10 mouse cellular contexts compared by ENCODE assay signal in genomic region chr4:116799901-116800300, GRCm38 (mm10). TPM values are rescaled to one million over a fixed set of nuclear protein-coding genes. Genes with fewer than 3 reads are reported as not detected.
DNase-seq lines count a peak whose midpoint lies in the region; ATAC-seq lines count a peak whose summit lies in the region.
"Had no signal": no experiment of that assay in that cellular context is flagged by ENCODE, and none has a peak within 500 bp of the region (broad histone marks: within the 10 kb centered on the region; RNA-seq: fewer than 3 reads in every experiment).

No protein-coding gene starts in this region.

- H3K4me1 ChIP-seq in forebrain, embryonic 14.5 days (ENCODE audit: control insufficient read depth, insufficient read depth, low read length) = no peaks in the 10 kb centered on the region
- H3K4me1 ChIP-seq in forebrain, embryonic 13.5 days = no peaks in the 10 kb centered on the region
- no peaks in the 10 kb centered on the region for H3K4me1 ChIP-seq in midbrain, embryonic 14.5 days (ENCODE audit: control insufficient read depth, insufficient read depth, low read length)
- no peaks in the 10 kb centered on the region for H3K4me1 ChIP-seq in midbrain, embryonic 11.5 days (ENCODE audit: control insufficient read depth, insufficient read depth, low read length)
- H3K4me1 ChIP-seq: stomach, embryonic 15.5 days had no signal

- no peak for ATAC-seq in forebrain, embryonic 14.5 days
- no peak for ATAC-seq in forebrain, embryonic 13.5 days
- ATAC-seq in midbrain, embryonic 14.5 days (ENCODE audit: low FRiP score, low TSS enrichment) = no peak
- no peak for ATAC-seq in midbrain, embryonic 11.5 days (ENCODE audit: low FRiP score)
- ATAC-seq: midbrain, embryonic 16.5 days had no signal

- DNase-seq in forebrain, embryonic 14.5 days (ENCODE audit: low spot score) = peak; percentile 33
- peak; percentile 59 for DNase-seq in midbrain, embryonic 14.5 days
- DNase-seq in midbrain, embryonic 11.5 days (ENCODE audit: low spot score, missing footprints) = no peak
- DNase-seq in embryo, embryonic 10.5 days (ENCODE audit: low spot score) = peak; percentile 52
- DNase-seq in naive thymus-derived CD4-positive, alpha-beta T cell, adult 2 months (ENCODE audit: low read depth) = peak; percentile 56
- DNase-seq in left cerebral cortex, adult 11 months (ENCODE audit: low spot score) = no peak
- DNase-seq in adrenal gland, postnatal 4 days (ENCODE audit: low spot score in 2 of 2) = no peak

- H3K4me2 ChIP-seq in forebrain, embryonic 14.5 days (ENCODE audit: low read length) = no peak overlapping the region
- H3K4me2 ChIP-seq in forebrain, embryonic 13.5 days = no peak overlapping the region
- H3K4me2 ChIP-seq in midbrain, embryonic 14.5 days (ENCODE audit: low read length) = no peak overlapping the region
- H3K4me2 ChIP-seq in midbrain, embryonic 11.5 days = no peak overlapping the region
- H3K4me2 ChIP-seq: stomach, embryonic 15.5 days had no signal

- no peak overlapping the region for H3K9ac ChIP-seq in forebrain, embryonic 14.5 days (ENCODE audit: low read length)
- no peak overlapping the region for H3K9ac ChIP-seq in forebrain, embryonic 13.5 days
- no peak overlapping the region for H3K9ac ChIP-seq in midbrain, embryonic 14.5 days (replicated peaks; ENCODE audit: low read length)
- H3K9ac ChIP-seq in midbrain, embryonic 11.5 days (ENCODE audit: low read length) = no peak overlapping the region
- H3K9ac ChIP-seq: stomach, embryonic 15.5 days had no signal

- 38% methylated on average over 5 of the region's 5 CpGs for WGBS in forebrain, embryonic 14.5 days
- 40% methylated on average over 5 of the region's 5 CpGs for WGBS in forebrain, embryonic 13.5 days
- 46% methylated on average over 5 of the region's 5 CpGs for WGBS in midbrain, embryonic 14.5 days
- WGBS in midbrain, embryonic 11.5 days = 43% methylated on average over 5 of the region's 5 CpGs

- H3K9me3 ChIP-seq in forebrain, embryonic 14.5 days (replicated peaks; ENCODE audit: control insufficient read depth, low read length) = no peaks in the 10 kb centered on the region
- no peaks in the 10 kb centered on the region for H3K9me3 ChIP-seq in forebrain, embryonic 13.5 days (replicated peaks)
- no peaks in the 10 kb centered on the region for H3K9me3 ChIP-seq in midbrain, embryonic 14.5 days (ENCODE audit: control insufficient read depth, low read length)
- no peaks in the 10 kb centered on the region for H3K9me3 ChIP-seq in midbrain, embryonic 11.5 days (ENCODE audit: control insufficient read depth, low read length)
- H3K9me3 ChIP-seq: stomach, embryonic 15.5 days had no signal

- no peak overlapping the region for H3K4me3 ChIP-seq in forebrain, embryonic 14.5 days (ENCODE audit: low read depth, low read length)
- no peak overlapping the region for H3K4me3 ChIP-seq in forebrain, embryonic 13.5 days
- no peak overlapping the region for H3K4me3 ChIP-seq in midbrain, embryonic 14.5 days (replicated peaks; ENCODE audit: low read depth, low read length)
- H3K4me3 ChIP-seq in midbrain, embryonic 11.5 days (ENCODE audit: low read depth, low read length) = no peak overlapping the region
- H3K4me3 ChIP-seq: stomach, embryonic 15.5 days had no signal

- H3K27ac ChIP-seq in forebrain, embryonic 14.5 days (ENCODE audit: low read depth, low read length) = no peak overlapping the region
- no peak overlapping the region for H3K27ac ChIP-seq in forebrain, embryonic 13.5 days
- H3K27ac ChIP-seq in midbrain, embryonic 14.5 days (replicated peaks; ENCODE audit: low read depth, low read length) = no peak overlapping the region
- H3K27ac ChIP-seq in midbrain, embryonic 11.5 days (ENCODE audit: low read depth, low read length) = no peak overlapping the region
- H3K27ac ChIP-seq: stomach, embryonic 15.5 days had no signal

- H3K36me3 ChIP-seq in forebrain, embryonic 14.5 days (ENCODE audit: control insufficient read depth, insufficient read depth, low read length) = peaks cover 35% of the 10 kb centered on the region
- H3K36me3 ChIP-seq in forebrain, embryonic 13.5 days (ENCODE audit: poor library complexity, severe bottlenecking) = peaks cover 33% of the 10 kb centered on the region
- H3K36me3 ChIP-seq in midbrain, embryonic 14.5 days (ENCODE audit: control insufficient read depth, insufficient read depth, low read length) = peaks cover 38% of the 10 kb centered on the region
- H3K36me3 ChIP-seq in midbrain, embryonic 11.5 days (ENCODE audit: control insufficient read depth, insufficient read depth, low read length) = peaks cover 3% of the 10 kb centered on the region; the same call in 1 of the 2 replicates

- H3K27me3 ChIP-seq in forebrain, embryonic 14.5 days (replicated peaks; ENCODE audit: control insufficient read depth, insufficient read depth, low read length) = no peaks in the 10 kb centered on the region
- no peaks in the 10 kb centered on the region for H3K27me3 ChIP-seq in forebrain, embryonic 13.5 days
- no peaks in the 10 kb centered on the region for H3K27me3 ChIP-seq in midbrain, embryonic 14.5 days (ENCODE audit: control insufficient read depth, insufficient read depth, low read length)
- H3K27me3 ChIP-seq in midbrain, embryonic 11.5 days (ENCODE audit: control insufficient read depth, insufficient read depth, low read length) = no peaks in the 10 kb centered on the region
- H3K27me3 ChIP-seq: stomach, embryonic 15.5 days had no signal

RNA-seq across cellular contexts. Expression of gene Toe1, which starts 7.5 kb away (rescaled TPM):
- polyA plus RNA-seq in forebrain, embryonic 14.5 days (2014; fragmentation: Nextera tagmentation; extraction: Ambion mirVana) = 34.0 and 34.5 TPM in 2 replicates
- 31.7 and 32.6 TPM in 2 replicates for polyA plus RNA-seq in forebrain, embryonic 13.5 days (2015; fragmentation: Nextera tagmentation; extraction: Ambion mirVana)
- polyA plus RNA-seq in midbrain, embryonic 14.5 days (2014; fragmentation: Nextera tagmentation; extraction: Ambion mirVana) = 22.6 and 30.4 TPM in 2 replicates
- polyA plus RNA-seq in midbrain, embryonic 11.5 days (2014; fragmentation: Nextera tagmentation; extraction: Ambion mirVana) = 33.7 and 34.1 TPM in 2 replicates
- total RNA-seq in adrenal gland, postnatal 4 days (2021) = 10 to 100 TPM; 25.1 to 28.3 TPM

RNA-seq across cellular contexts. Expression of gene Mutyh, which starts 7.6 kb away (rescaled TPM):
- polyA plus RNA-seq in forebrain, embryonic 14.5 days (2014; fragmentation: Nextera tagmentation; extraction: Ambion mirVana) = 8.0 and 8.9 TPM in 2 replicates
- polyA plus RNA-seq in forebrain, embryonic 13.5 days (2015; fragmentation: Nextera tagmentation; extraction: Ambion mirVana) = 14.8 and 16.6 TPM in 2 replicates
- 3.8 and 5.9 TPM in 2 replicates for polyA plus RNA-seq in midbrain, embryonic 14.5 days (2014; fragmentation: Nextera tagmentation; extraction: Ambion mirVana)
- 13.9 and 18.2 TPM in 2 replicates for polyA plus RNA-seq in midbrain, embryonic 11.5 days (2014; fragmentation: Nextera tagmentation; extraction: Ambion mirVana)
- total RNA-seq in adrenal gland, postnatal 4 days (2021) = 10 to 100 TPM; 10.0 to 10.4 TPM

RNA-seq across cellular contexts. Expression of gene Hpdl, which starts 21.6 kb away (rescaled TPM):
- 0.77 and 0.78 TPM in 2 replicates for polyA plus RNA-seq in forebrain, embryonic 14.5 days (2014; fragmentation: Nextera tagmentation; extraction: Ambion mirVana)
- polyA plus RNA-seq in forebrain, embryonic 13.5 days (2015; fragmentation: Nextera tagmentation; extraction: Ambion mirVana) = 0.85 and 0.94 TPM in 2 replicates
- 1.1 and 1.2 TPM in 2 replicates for polyA plus RNA-seq in midbrain, embryonic 14.5 days (2014; fragmentation: Nextera tagmentation; extraction: Ambion mirVana)
- polyA plus RNA-seq in midbrain, embryonic 11.5 days (2014; fragmentation: Nextera tagmentation; extraction: Ambion mirVana) = 0.51 and 0.81 TPM in 2 replicates
- total RNA-seq in adrenal gland, postnatal 4 days (2021) = 1 to 10 TPM; 2.4 to 2.8 TPM

Comparison
In these comparisons a context has a peak if more than half of its experiments do, and no peak if none do; other contexts are left out.
1. DNase-seq: peak in forebrain, embryonic 14.5 days (single experiment), midbrain, embryonic 14.5 days (single experiment), embryo, embryonic 10.5 days (single experiment) and naive thymus-derived CD4-positive, alpha-beta T cell, adult 2 months (single experiment); none in midbrain, embryonic 11.5 days (single experiment), left cerebral cortex, adult 11 months (single experiment) and adrenal gland, postnatal 4 days (0 of 2).